In genomic region chrX:159711070-159712029, GRCm38 (mm10) we compare ENCODE assay signal across 18 mouse cellular contexts.
A peak's percentile ranks its signal among the peaks of the same experiment; 100 is the strongest.
DNase-seq lines count a peak whose midpoint lies in the region; ATAC-seq and TF ChIP-seq lines count a peak whose summit lies in the region.
"Had no signal": no experiment of that assay in that cellular context is flagged by ENCODE, and none has a peak within 500 bp of the region (broad histone marks: within the 10 kb centered on the region; RNA-seq: fewer than 3 reads in every experiment).

No protein-coding gene starts in this region.

- no peak overlapping the region for H3K27ac ChIP-seq in liver, embryonic 11.5 days (ENCODE audit: low read depth, low read length)
- no peak overlapping the region for H3K27ac ChIP-seq in MEL (ENCODE audit: control insufficient read depth, low read depth, low read length)
- H3K27ac ChIP-seq: hindbrain, postnatal 0 days; liver, embryonic 12.5 days; neural tube, embryonic 13.5 days had no signal

- no peak for TF ChIP-seq CTCF in MEL (IDR thresholded peaks at IDR 0.05 in 2 of 3, conservative IDR thresholded peaks at IDR 0.05 in 1 of 3; ENCODE audit: control insufficient read depth in 1 of 3, insufficient read depth in 1 of 3, low read depth in 2 of 3, low read length in 3 of 3, poor library complexity in 1 of 3, severe bottlenecking in 1 of 3)

- H3K79me2 ChIP-seq in MEL (ENCODE audit: control insufficient read depth, insufficient read depth, low read length, poor library complexity) = no peaks in the 10 kb centered on the region

- no peak for TF ChIP-seq RAD21 in MEL (IDR thresholded peaks at IDR 0.05; ENCODE audit: low read depth, low read length)

- peaks cover 4% of the 10 kb centered on the region; the same call in 1 of the 2 replicates for H3K27me3 ChIP-seq in liver, embryonic 11.5 days (replicated peaks; ENCODE audit: control insufficient read depth, insufficient read depth, low read length)
- no peaks in the 10 kb centered on the region for H3K27me3 ChIP-seq in MEL (ENCODE audit: control insufficient read depth in 1 of 2, insufficient read depth in 2 of 2, low read length in 2 of 2)

- H3K36me3 ChIP-seq in liver, embryonic 11.5 days (ENCODE audit: control insufficient read depth, insufficient read depth, low read length) = no peaks in the 10 kb centered on the region
- H3K36me3 ChIP-seq in MEL (ENCODE audit: control insufficient read depth in 1 of 2, insufficient read depth in 2 of 2, low read length in 2 of 2) = peaks cover 0 to 17% of the 10 kb centered on the region in 2 experiments; a peak in 2 of 4 replicates
- H3K36me3 ChIP-seq: liver, embryonic 12.5 days; neural tube, embryonic 13.5 days had no signal

- H3K4me2 ChIP-seq in liver, embryonic 11.5 days = no peak overlapping the region
- H3K4me2 ChIP-seq: liver, embryonic 12.5 days; neural tube, embryonic 13.5 days had no signal

- WGBS in liver, embryonic 11.5 days = 68% methylated on average over 13 of the region's 13 CpGs

- H3K9me3 ChIP-seq in liver, embryonic 11.5 days (ENCODE audit: control insufficient read depth, low read length) = no peaks in the 10 kb centered on the region
- no peaks in the 10 kb centered on the region for H3K9me3 ChIP-seq in MEL (replicated peaks; ENCODE audit: insufficient read depth, low read length)
- H3K9me3 ChIP-seq: liver, embryonic 12.5 days; neural tube, embryonic 13.5 days had no signal

- peaks cover 6% of the 10 kb centered on the region; the same call in 1 of the 2 replicates for H3K4me1 ChIP-seq in liver, embryonic 11.5 days (replicated peaks; ENCODE audit: control insufficient read depth, insufficient read depth, low read length)
- H3K4me1 ChIP-seq in MEL (ENCODE audit: control insufficient read depth in 1 of 2, insufficient read depth in 2 of 2, low read length in 2 of 2) = peaks cover 15 to 16% of the 10 kb centered on the region in 2 experiments

- 0 out of 4 replicates have a peak, but pooled peaks of 1 of the 2 experiments have one; percentile 13 for TF ChIP-seq EP300 in MEL (IDR thresholded peaks at IDR 0.05; ENCODE audit: low read depth in 1 of 2, low read length in 2 of 2)

- no peak overlapping the region for H3K9ac ChIP-seq in liver, embryonic 11.5 days (ENCODE audit: low read depth, low read length)
- no peak overlapping the region for H3K9ac ChIP-seq in MEL (ENCODE audit: control insufficient read depth, low read depth, low read length, poor library complexity, severe bottlenecking)
- H3K9ac ChIP-seq: liver, embryonic 12.5 days; neural tube, embryonic 13.5 days had no signal

- no peak for ATAC-seq in liver, embryonic 11.5 days (replicated peaks; ENCODE audit: low FRiP score)
- ATAC-seq: forebrain, embryonic 16.5 days; hindbrain, postnatal 0 days; liver, embryonic 12.5 days had no signal

- H3K4me3 ChIP-seq in liver, embryonic 11.5 days (ENCODE audit: low read depth, low read length) = no peak overlapping the region
- H3K4me3 ChIP-seq in MEL (ENCODE audit: control insufficient read depth in 1 of 2, insufficient read depth in 1 of 2, low read depth in 2 of 2, low read length in 2 of 2) = no peak overlapping the region
- H3K4me3 ChIP-seq: liver, embryonic 12.5 days; neural tube, embryonic 13.5 days had no signal

- peak; percentile 5 for DNase-seq in liver
- no peak for DNase-seq in liver, embryonic 11.5 days (ENCODE audit: low spot score)
- peak; percentile 72 for DNase-seq in CD4-positive helper T cell, adult 2 months (ENCODE audit: low read depth, low spot score)
- no peak for DNase-seq in MEL (ENCODE audit: low read depth, low spot score)
- DNase-seq in induced T-regulatory cell, adult 2 months (ENCODE audit: low read depth) = peak; percentile 75
- DNase-seq in frontal cortex, postnatal 14 days (ENCODE audit: low spot score in 2 of 2) = no peak
- DNase-seq in frontal cortex, postnatal 25 days (ENCODE audit: low spot score in 2 of 2) = no peak
- no peak for DNase-seq in right cerebral cortex, postnatal 4 days
- DNase-seq: adrenal gland, adult 2 months; cerebellum, postnatal 25 days; heart, adult 18-20 months; heart, postnatal 4 days; kidney, postnatal 36 days; layer of hippocampus, adult 9-11 months had no signal

- no peak for TF ChIP-seq POLR2A in MEL (IDR thresholded peaks at IDR 0.05; ENCODE audit: control insufficient read depth in 1 of 2, insufficient read depth in 1 of 2, low read depth in 1 of 2, low read length in 2 of 2, poor library complexity in 1 of 2)

TF ChIP-seq in MEL, 35 proteins besides CTCF, POLR2A, EP300 and RAD21:
- no peak for TF ChIP-seq ETS1 (IDR thresholded peaks at IDR 0.05; ENCODE audit: low read depth, low read length)
- no peak for TF ChIP-seq TBP (IDR thresholded peaks at IDR 0.05; ENCODE audit: low read depth, low read length)
- 0 out of 2 replicates have a peak, but pooled peaks have one; percentile 11 for TF ChIP-seq TCF12 (IDR thresholded peaks at IDR 0.05; ENCODE audit: low read depth, low read length)

Comparison
In these comparisons a context has a peak if more than half of its experiments do, and no peak if none do; other contexts are left out.
1. DNase-seq: peak in liver (single experiment), CD4-positive helper T cell, adult 2 months (single experiment) and induced T-regulatory cell, adult 2 months (single experiment); none in liver, embryonic 11.5 days (single experiment), MEL (single experiment), frontal cortex, postnatal 14 days (0 of 2), frontal cortex, postnatal 25 days (0 of 2) and right cerebral cortex, postnatal 4 days (single experiment).